Mouse (Mus musculus) large intestine, adult 2 months (tissue): ENCODE data around the gene Rragd. TPM values are rescaled to one million over a fixed set of nuclear protein-coding genes. Genes with fewer than 3 reads are reported as not detected.
"Not testable (repeated sequence)": the region's sequence is repeated elsewhere in the genome, so short reads cannot be mapped to it uniquely, and the experiment has no call there.

ENCODE experiments used
- DNase-seq: peaks from one replicate; pipeline ENCODE4 v3.0.0-alpha.2; 2012; ENCODE audit warnings: low read depth, low spot score
- WGBS: fragments of 180-500 bp; shearing (Covaris S2); methylation state at CpG from one replicate; pipeline ENCODE4 v1.1.7; 2018; 5-methylcytosine and 5-hydroxymethylcytosine counted together
- polyA plus RNA-seq: library from polyadenylated mRNA; depleted of rRNA; stranded (reverse); fragments of >200 nt; gene quantifications from 2 replicates; pipeline ENCODE4 v1.2.3, GENCODE M21; 2012; rRNA removed

Gene Rragd
- polyA plus RNA-seq, result 5.8 and 19.0 TPM in 2 replicates

DNA sequence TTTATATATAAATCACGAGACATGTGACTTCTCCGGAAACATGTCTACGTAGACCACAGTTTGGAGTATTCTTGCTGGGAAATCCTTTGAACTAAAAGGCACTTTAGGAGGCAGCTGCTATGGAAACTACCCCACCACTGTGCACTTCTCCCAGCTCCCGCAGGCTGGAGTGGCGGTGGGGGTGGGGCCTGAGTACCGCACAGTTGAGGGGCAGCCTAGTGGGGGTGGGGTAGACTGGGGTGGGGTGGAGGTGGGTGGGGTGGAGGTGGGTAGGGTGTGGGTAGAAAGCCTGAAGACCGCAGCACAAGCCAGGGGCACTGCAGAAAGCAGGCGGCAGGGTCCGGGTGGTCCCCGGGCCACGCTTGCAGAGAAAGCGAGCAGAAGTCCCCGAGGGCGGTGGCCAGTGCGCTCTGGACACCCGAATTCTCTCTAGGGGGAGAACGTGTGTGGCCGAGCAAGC lies at the start of gene Rragd:
Gene Rragd (plus strand): TSS at position 322 of the 460 bp plus-strand sequence.
- WGBS, result under 1% methylated on average over 18 of the region's 18 CpGs
- DNase-seq, result no peak

DNA sequence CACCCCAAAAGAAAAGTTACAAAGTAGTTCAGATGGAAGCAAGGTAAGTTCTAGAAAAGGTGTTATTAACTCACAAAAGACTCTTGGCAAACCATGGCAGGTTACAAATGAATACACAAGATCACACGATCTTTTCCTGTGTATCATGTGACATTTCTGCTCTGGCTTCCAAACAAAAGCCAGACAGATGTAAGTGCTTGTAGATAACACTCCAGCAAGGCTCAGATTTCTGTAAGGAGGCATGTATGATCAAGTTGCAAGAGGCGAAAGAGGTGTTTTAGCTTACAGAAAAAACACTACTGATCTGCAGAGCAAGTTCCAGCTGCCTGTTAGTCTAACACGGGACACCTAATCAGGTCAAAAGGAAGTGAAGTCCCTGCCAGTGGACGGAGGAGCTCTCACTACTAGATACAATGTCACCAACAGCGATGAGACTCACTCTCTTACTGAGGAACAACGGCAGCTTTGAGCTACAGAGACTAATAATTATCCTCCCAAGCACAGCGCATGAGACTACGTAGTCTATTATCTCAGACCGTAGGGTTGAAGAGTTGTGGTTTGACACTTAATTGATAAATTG lies 46.0 kb upstream of the Rragd start:
- DNase-seq, result no peak
- WGBS, result 61% methylated on average over 9 of the region's 9 CpGs

DNA sequence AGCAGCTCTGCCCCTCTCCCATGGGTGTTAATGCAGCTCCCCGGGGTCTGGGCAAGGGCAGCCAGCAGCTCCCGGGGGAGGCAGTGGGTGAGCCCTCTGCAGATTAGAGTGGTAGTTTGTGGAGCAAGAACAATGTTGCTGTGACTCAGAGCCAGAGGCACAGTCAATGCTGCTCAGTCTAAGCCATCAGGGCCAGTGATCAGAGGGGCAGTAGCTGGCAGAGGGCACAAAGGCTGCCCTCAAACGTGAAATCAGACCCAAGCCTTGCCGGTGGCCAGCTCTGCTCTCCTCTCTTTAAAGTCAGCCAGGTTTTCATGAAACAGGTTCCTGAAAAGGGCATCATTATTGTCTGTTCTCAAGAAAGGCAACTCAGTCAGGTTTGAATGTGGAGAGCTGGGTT lies 43.3 kb upstream of the Rragd start:
- WGBS, result 56% methylated on average over 4 of the region's 4 CpGs
- no peak for DNase-seq

GRCm38 (mm10) chr4:32939964-32940363 lies 42.9 kb upstream of the Rragd start:
- DNase-seq, result no peak
- WGBS, result 73% methylated on average over 5 of the region's 5 CpGs

- DNase-seq, result no peak
- 68% methylated on average over 4 of the region's 4 CpGs for WGBS
Observed at GRCm38 (mm10) chr4:32940984-32941383, 41.9 kb upstream of the Rragd start.

GRCm38 (mm10) chr4:32947631-32948030 lies 35.2 kb upstream of the Rragd start:
- WGBS, result 30% methylated on average over 4 of the region's 4 CpGs
- DNase-seq, result no peak

DNA sequence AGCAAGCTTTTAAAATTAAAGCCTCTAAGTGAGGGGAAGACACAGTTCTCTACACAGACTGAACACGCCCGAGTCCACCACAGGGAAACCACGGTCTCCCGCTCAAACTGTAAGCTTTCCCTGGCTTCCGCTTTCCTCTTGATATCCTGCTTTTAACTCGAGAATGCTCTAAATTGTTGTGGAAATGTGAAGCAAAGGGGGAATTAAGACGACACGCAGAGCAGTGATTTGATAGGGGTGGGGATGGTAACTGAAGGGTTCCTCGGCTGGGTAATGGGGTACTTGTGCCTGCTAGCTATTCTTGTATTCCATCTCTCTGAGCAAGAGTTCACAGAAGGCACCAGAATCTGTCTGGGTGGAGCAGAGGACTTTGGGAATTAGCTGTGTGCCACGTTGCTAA lies 34.1 kb upstream of the Rragd start:
- no peak for DNase-seq
- WGBS, result 61% methylated on average over 10 of the region's 10 CpGs

- WGBS, result 2% methylated on average over 66 of the region's 66 CpGs
- no peak for DNase-seq
Observed at GRCm38 (mm10) chr4:32950356-32951034, 32.3 kb upstream of the Rragd start, which contains the start of gene Ankrd6. TSS of gene Ankrd6 (minus strand) at chr4:32950841.

- DNase-seq, result no peak
- 5% methylated on average over 34 of the region's 34 CpGs for WGBS
Observed at GRCm38 (mm10) chr4:32951035-32951940, 31.5 kb upstream of the Rragd start.

GRCm38 (mm10) chr4:32952681-32953080 lies 30.2 kb upstream of the Rragd start:
- no peak for DNase-seq
- 27% methylated on average over 7 of the region's 7 CpGs for WGBS

- WGBS, result 43% methylated on average over 2 of the region's 2 CpGs
Observed at GRCm38 (mm10) chr4:32956423-32956822, 26.4 kb upstream of the Rragd start.

GRCm38 (mm10) chr4:32961394-32961793 lies 21.4 kb upstream of the Rragd start:
- no peak for DNase-seq
- WGBS, result 50% methylated on average over 3 of the region's 3 CpGs

More at GRCm38 (mm10) chr4:32956423-32956822, 26.4 kb upstream of the Rragd start:
- no peak for DNase-seq

GRCm38 (mm10) chr4:32964619-32965018 lies 18.2 kb upstream of the Rragd start:
- 65% methylated on average over 19 of the region's 19 CpGs for WGBS
- DNase-seq, result not testable (repeated sequence)

DNA sequence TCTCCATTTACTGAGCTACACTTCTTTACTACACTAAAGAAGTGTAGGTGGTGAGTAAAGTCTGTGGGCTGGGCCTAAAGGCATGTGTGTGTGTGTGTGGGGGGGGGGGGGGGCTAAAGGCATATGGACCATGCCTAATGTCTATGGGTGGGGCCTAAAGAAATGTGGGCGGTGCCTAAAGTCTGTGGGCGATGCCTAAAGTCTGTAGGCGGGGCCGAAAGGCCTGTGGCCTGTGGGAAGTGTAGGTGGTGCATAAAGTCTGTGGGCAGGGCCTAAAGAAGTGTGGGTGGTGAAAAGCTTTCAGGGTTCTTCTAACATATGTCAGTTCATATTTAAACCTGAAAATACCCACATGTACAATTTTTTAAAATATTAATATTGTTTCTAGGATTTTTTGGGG lies 5.5 kb upstream of the Rragd start:
- 80% methylated on average over 4 of the region's 4 CpGs for WGBS
- no peak for DNase-seq

DNA sequence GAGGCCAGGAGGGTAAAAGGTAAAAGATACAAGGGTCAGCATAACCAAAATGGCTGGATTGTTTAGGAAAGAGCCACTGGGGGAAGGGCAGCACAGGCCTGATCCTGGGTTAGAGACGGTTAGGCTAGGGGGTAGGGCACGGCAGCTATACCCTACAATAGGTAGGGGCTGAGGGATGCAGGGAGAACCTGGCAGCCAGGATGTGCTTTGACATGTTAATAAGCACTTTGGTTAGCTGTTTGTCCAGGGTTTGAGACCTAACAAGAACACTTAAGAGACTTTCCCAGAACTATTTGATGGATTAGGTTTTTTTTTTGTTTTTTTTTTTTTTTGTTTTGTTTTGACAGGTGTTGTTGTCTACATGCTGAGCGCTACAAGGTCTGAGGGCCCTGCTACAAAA lies 2.8 kb upstream of the Rragd start:
- 92% methylated on average over 3 of the region's 3 CpGs for WGBS
- DNase-seq, result no peak

GRCm38 (mm10) chr4:32981617-32982016 lies 1.2 kb upstream of the Rragd start:
- WGBS, result 39% methylated on average over 5 of the region's 5 CpGs
- DNase-seq, result no peak

GRCm38 (mm10) chr4:32982041-32982715 lies 659 bp upstream of the Rragd start:
- 6% methylated on average over 15 of the region's 15 CpGs for WGBS
- DNase-seq, result no peak

DNA sequence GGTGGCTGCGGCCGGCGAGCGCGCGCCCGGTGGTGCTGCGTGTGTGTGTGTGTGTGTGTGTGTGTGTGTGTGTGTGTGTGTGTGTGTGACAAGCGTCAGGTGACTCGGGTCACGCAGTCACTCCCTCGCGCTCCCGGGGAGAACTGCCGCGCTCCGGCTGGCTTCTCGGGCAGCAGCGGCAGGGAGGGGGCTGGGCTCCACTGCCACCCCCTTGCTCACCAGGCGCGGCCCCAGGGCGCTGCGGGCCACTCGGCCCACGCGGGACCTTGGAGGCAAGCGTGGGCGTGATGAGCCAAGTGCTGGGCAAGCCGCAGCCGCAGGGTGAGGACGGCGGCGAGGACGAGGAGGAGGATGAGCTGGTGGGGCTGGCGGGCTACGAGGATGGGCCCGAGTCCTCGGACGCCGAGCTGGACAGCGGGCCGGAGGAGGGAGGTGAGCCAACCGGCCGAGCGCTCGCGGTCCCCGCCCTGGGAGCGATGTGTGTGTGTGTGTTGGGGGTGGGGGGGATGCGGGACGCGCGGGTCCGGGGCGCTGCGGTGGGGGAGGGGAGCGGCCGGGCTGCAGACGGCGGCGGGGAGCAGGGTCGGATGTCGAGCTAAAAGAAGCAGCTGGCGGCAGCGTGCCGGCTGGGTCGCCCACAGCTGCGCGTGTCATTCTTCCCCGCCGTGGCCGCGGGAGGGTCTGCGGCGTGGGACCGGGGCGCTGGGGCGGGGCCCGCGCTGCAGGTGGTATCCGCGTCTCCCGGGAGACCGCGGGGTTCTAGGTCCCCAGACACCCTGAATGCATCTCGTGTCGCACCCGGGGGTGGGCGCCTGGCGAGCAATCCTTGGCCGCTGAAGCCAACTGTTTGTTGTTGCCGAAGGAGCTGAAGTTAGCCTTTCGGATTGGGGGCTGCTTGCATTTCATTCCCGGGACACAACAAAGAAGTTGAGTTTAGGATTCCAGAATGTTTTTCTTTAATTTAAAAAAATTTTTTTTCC lies 629 bp downstream of the Rragd start:
- no peak for DNase-seq
- WGBS, result under 1% methylated on average over 83 of the region's 94 CpGs

GRCm38 (mm10) chr4:32984242-32984641 lies 1.4 kb downstream of the Rragd start:
- 9% methylated on average over 13 of the region's 13 CpGs for WGBS
- no peak for DNase-seq
